Mouse (Mus musculus) yolk sac, embryonic 10.5 days (tissue): ENCODE data around the gene Tmem248.
A peak's percentile ranks its signal among the peaks of the same experiment; 100 is the strongest.
"Not testable (repeated sequence)": the region's sequence is repeated elsewhere in the genome, so short reads cannot be mapped to it uniquely, and the experiment has no call there.

ENCODE experiments used
- DNase-seq: peaks from one replicate; pipeline ENCODE4 v3.0.0-alpha.2; 2017; ENCODE audit warnings: low spot score

Gene Tmem248

GRCm38 (mm10) chr5:130203948-130204347 is 12.9 kb upstream of the Tmem248 start:
- DNase-seq = no peak

- DNase-seq = no peak
Observed at GRCm38 (mm10) chr5:130204560-130204959, 12.3 kb upstream of the Tmem248 start.

- DNase-seq = peak; percentile 40
Observed at GRCm38 (mm10) chr5:130205441-130206023, 11.3 kb upstream of the Tmem248 start.

- no peak for DNase-seq
Observed at GRCm38 (mm10) chr5:130207299-130207698, 9.6 kb upstream of the Tmem248 start.

GRCm38 (mm10) chr5:130212956-130213355 is 3.9 kb upstream of the Tmem248 start:
- no peak for DNase-seq

GRCm38 (mm10) chr5:130217406-130217805 is 525 bp downstream of the Tmem248 start:
- DNase-seq = no peak

GRCm38 (mm10) chr5:130218336-130218735 is 1.5 kb downstream of the Tmem248 start:
- DNase-seq = no peak

GRCm38 (mm10) chr5:130221316-130221715 is 4.4 kb downstream of the Tmem248 start:
- peak; percentile 55 for DNase-seq

GRCm38 (mm10) chr5:130221760-130222145 is 4.9 kb downstream of the Tmem248 start:
- no peak for DNase-seq

- peak; percentile 93 for DNase-seq
Observed at GRCm38 (mm10) chr5:130222146-130223004, 5.5 kb downstream of the Tmem248 start.

- no peak for DNase-seq
Observed at GRCm38 (mm10) chr5:130226790-130227189, 9.9 kb downstream of the Tmem248 start.

- DNase-seq = no peak
Observed at GRCm38 (mm10) chr5:130228120-130228519, 11.2 kb downstream of the Tmem248 start.

GRCm38 (mm10) chr5:130236302-130236701 is 19.4 kb downstream of the Tmem248 start:
- no peak for DNase-seq

GRCm38 (mm10) chr5:130239236-130239635 is 22.4 kb downstream of the Tmem248 start:
- DNase-seq = no peak

GRCm38 (mm10) chr5:130239856-130240255 is 23.0 kb downstream of the Tmem248 start:
- DNase-seq = no peak

GRCm38 (mm10) chr5:130241426-130241825 is 24.5 kb downstream of the Tmem248 start:
- DNase-seq = no peak

GRCm38 (mm10) chr5:130247823-130248222 is 30.9 kb downstream of the Tmem248 start:
- DNase-seq = no peak

GRCm38 (mm10) chr5:130254164-130255016 is 37.5 kb downstream of the Tmem248 start:
- DNase-seq = peak; percentile 49

GRCm38 (mm10) chr5:130255017-130255720 is 38.3 kb downstream of the Tmem248 start, which contains the start of the genes Sbds and Tyw1:
Gene Sbds (minus strand): TSS chr5:130255530.
Gene Tyw1 (plus strand): TSS chr5:130255619.
- peak; percentile 97 for DNase-seq

GRCm38 (mm10) chr5:130255799-130256525 is 39.1 kb downstream of the Tmem248 start:
- DNase-seq = not testable (repeated sequence)

GRCm38 (mm10) chr5:130256678-130257271 is 39.9 kb downstream of the Tmem248 start:
- DNase-seq = peak; percentile 96
